10 mouse cellular contexts compared by ENCODE assay signal in genomic region chr6:6568436-6568835, GRCm38 (mm10).
"Had no signal": no experiment of that assay in that cellular context is flagged by ENCODE, and none has a peak within 500 bp of the region (broad histone marks: within the 10 kb centered on the region; RNA-seq: fewer than 3 reads in every experiment).

No protein-coding gene starts in this region.

- H3K36me3 ChIP-seq: neural tube, embryonic 13.5 days had no signal

- DNase-seq: kidney, postnatal 36 days; lung, adult 18-20 months; right cerebral cortex, postnatal 25 days; thymus, adult 18-20 months; thymus, postnatal 14 days had no signal

- ATAC-seq: midbrain, embryonic 16.5 days had no signal

- H3K27ac ChIP-seq: limb, embryonic 12.5 days; liver, embryonic 14.5 days; midbrain, embryonic 12.5 days; neural tube, embryonic 13.5 days had no signal

- H3K4me3 ChIP-seq: limb, embryonic 12.5 days; midbrain, embryonic 12.5 days; neural tube, embryonic 13.5 days had no signal

- H3K4me2 ChIP-seq: limb, embryonic 12.5 days; midbrain, embryonic 12.5 days; neural tube, embryonic 13.5 days had no signal

- H3K9ac ChIP-seq: limb, embryonic 12.5 days; liver, embryonic 14.5 days; midbrain, embryonic 12.5 days; neural tube, embryonic 13.5 days had no signal

- H3K9me3 ChIP-seq: midbrain, embryonic 12.5 days; neural tube, embryonic 13.5 days had no signal

- H3K27me3 ChIP-seq: limb, embryonic 12.5 days; midbrain, embryonic 12.5 days; neural tube, embryonic 13.5 days had no signal
